Comparison of ENCODE assay signal across 27 mouse cellular contexts in genomic region chr11:29614217-29614924, GRCm38 (mm10).
A peak's percentile ranks its signal among the peaks of the same experiment; 100 is the strongest.
DNase-seq lines count a peak whose midpoint lies in the region; ATAC-seq and TF ChIP-seq lines count a peak whose summit lies in the region.
"Had no signal": no experiment of that assay in that cellular context is flagged by ENCODE, and none has a peak within 500 bp of the region (broad histone marks: within the 10 kb centered on the region; RNA-seq: fewer than 3 reads in every experiment).

No protein-coding gene starts in this region.

- DNase-seq in heart, adult 11 months, result peak; percentile 72
- DNase-seq in urinary bladder, postnatal 14 days (ENCODE audit: low spot score), result peak; percentile 41
- no peak for DNase-seq in urinary bladder, postnatal 4 days (ENCODE audit: low spot score in 2 of 2)
- no peak for DNase-seq in stomach, postnatal 0 days (ENCODE audit: low spot score)
- DNase-seq in adrenal gland, postnatal 36 days, result no peak
- DNase-seq in left cerebral cortex, adult 11 months (ENCODE audit: low spot score), result no peak
- DNase-seq: adrenal gland, adult 8-10 months; cerebellum, adult 11 months; cerebellum, postnatal 10 days; heart, adult 18-20 months; heart, postnatal 4 days; kidney, adult 18-20 months; lung, adult 18-20 months; lung, postnatal 14 days; right cerebral cortex, postnatal 25 days; thymus, postnatal 25 days had no signal

- 0 out of 2 replicates have a peak, but pooled peaks cover 8% of the 10 kb centered on the region for H3K4me1 ChIP-seq in heart, embryonic 12.5 days (replicated peaks)
- peaks cover 3% of the 10 kb centered on the region; the same call in 1 of the 2 replicates for H3K4me1 ChIP-seq in limb, embryonic 13.5 days
- H3K4me1 ChIP-seq in stomach, postnatal 0 days (replicated peaks; ENCODE audit: control insufficient read depth, insufficient read depth), result 0 out of 2 replicates have a peak, but pooled peaks cover 2% of the 10 kb centered on the region
- H3K4me1 ChIP-seq: forebrain, embryonic 12.5 days; hindbrain, embryonic 15.5 days; midbrain, embryonic 15.5 days had no signal

- H3K36me3 ChIP-seq in heart, embryonic 12.5 days, result no peaks in the 10 kb centered on the region
- no peaks in the 10 kb centered on the region for H3K36me3 ChIP-seq in limb, embryonic 13.5 days
- H3K36me3 ChIP-seq in stomach, postnatal 0 days (ENCODE audit: control insufficient read depth, insufficient read depth, low read length), result no peaks in the 10 kb centered on the region
- H3K36me3 ChIP-seq: forebrain, embryonic 12.5 days; heart, embryonic 15.5 days; hindbrain, embryonic 15.5 days; midbrain, embryonic 15.5 days had no signal

- TF ChIP-seq CTCF in stomach, postnatal 0 days (IDR thresholded peaks at IDR 0.05; ENCODE audit: low read depth), result no peak

- ATAC-seq in heart, embryonic 12.5 days (ENCODE audit: insufficient number of reproducible peaks, low FRiP score), result no peak
- ATAC-seq in limb, embryonic 13.5 days (ENCODE audit: low FRiP score, low read depth), result peak; percentile 24; the same call in 1 of the 2 replicates
- peak; percentile 77 for ATAC-seq in stomach, postnatal 0 days (ENCODE audit: low FRiP score, low TSS enrichment)
- ATAC-seq: CD4-positive, CD25-positive, alpha-beta regulatory T cell, adult 4 months; midbrain, embryonic 15.5 days; Patski had no signal

- TF ChIP-seq EP300 in stomach, postnatal 0 days (optimal IDR thresholded peaks at IDR 0.05), result no peak

- no peak overlapping the region for H3K4me3 ChIP-seq in heart, embryonic 12.5 days
- H3K4me3 ChIP-seq in limb, embryonic 13.5 days, result no peak overlapping the region
- H3K4me3 ChIP-seq in stomach, postnatal 0 days (ENCODE audit: low read depth, low read length), result no peak overlapping the region
- H3K4me3 ChIP-seq: forebrain, embryonic 12.5 days; heart, embryonic 15.5 days; hindbrain, embryonic 15.5 days; megakaryocyte, embryonic 14.5 days; midbrain, embryonic 15.5 days; myocyte had no signal

- no peaks in the 10 kb centered on the region for H3K27me3 ChIP-seq in heart, embryonic 12.5 days (replicated peaks)
- no peaks in the 10 kb centered on the region for H3K27me3 ChIP-seq in limb, embryonic 13.5 days
- H3K27me3 ChIP-seq in stomach, postnatal 0 days (ENCODE audit: control insufficient read depth, insufficient read depth, low read length), result no peaks in the 10 kb centered on the region
- H3K27me3 ChIP-seq: forebrain, embryonic 12.5 days; heart, embryonic 15.5 days; hindbrain, embryonic 15.5 days; midbrain, embryonic 15.5 days; Patski had no signal

- no peak overlapping the region for H3K4me2 ChIP-seq in heart, embryonic 12.5 days
- no peak overlapping the region for H3K4me2 ChIP-seq in limb, embryonic 13.5 days (replicated peaks)
- no peak overlapping the region; the same call in 1 of the 2 replicates for H3K4me2 ChIP-seq in stomach, postnatal 0 days (replicated peaks; ENCODE audit: low read depth)
- H3K4me2 ChIP-seq: forebrain, embryonic 12.5 days; heart, embryonic 15.5 days; hindbrain, embryonic 15.5 days; midbrain, embryonic 15.5 days had no signal

- no peak overlapping the region for H3K9ac ChIP-seq in heart, embryonic 12.5 days
- no peak overlapping the region for H3K9ac ChIP-seq in limb, embryonic 13.5 days
- H3K9ac ChIP-seq in stomach, postnatal 0 days (ENCODE audit: low read length), result no peak overlapping the region
- H3K9ac ChIP-seq: forebrain, embryonic 12.5 days; heart, embryonic 15.5 days; hindbrain, embryonic 15.5 days; midbrain, embryonic 15.5 days had no signal

- H3K27ac ChIP-seq in heart, embryonic 12.5 days (ENCODE audit: poor library complexity, severe bottlenecking), result no peak overlapping the region
- no peak overlapping the region for H3K27ac ChIP-seq in limb, embryonic 13.5 days
- H3K27ac ChIP-seq in stomach, postnatal 0 days (replicated peaks), result peak overlapping the region; percentile 65
- H3K27ac ChIP-seq: forebrain, embryonic 12.5 days; heart, embryonic 15.5 days; hindbrain, embryonic 15.5 days; kidney, postnatal 0 days; midbrain, embryonic 15.5 days had no signal

- WGBS in heart, embryonic 12.5 days, result 76% methylated on average over 6 of the region's 6 CpGs
- 74% methylated on average over 6 of the region's 6 CpGs for WGBS in limb, embryonic 13.5 days
- 55% methylated on average over 6 of the region's 6 CpGs for whole genome bisulfite sequencing in stomach, postnatal 0 days

- H3K9me3 ChIP-seq in heart, embryonic 12.5 days (replicated peaks), result no peaks in the 10 kb centered on the region
- no peaks in the 10 kb centered on the region for H3K9me3 ChIP-seq in limb, embryonic 13.5 days
- H3K9me3 ChIP-seq in stomach, postnatal 0 days (ENCODE audit: control insufficient read depth, low read length), result no peaks in the 10 kb centered on the region
- H3K9me3 ChIP-seq: forebrain, embryonic 12.5 days; heart, embryonic 15.5 days; hindbrain, embryonic 15.5 days; megakaryocyte, embryonic 14.5 days; midbrain, embryonic 15.5 days had no signal

Comparison
In these comparisons a context has a peak if more than half of its experiments do, and no peak if none do; other contexts are left out.
1. DNase-seq: peak in heart, adult 11 months (single experiment) and urinary bladder, postnatal 14 days (single experiment); none in urinary bladder, postnatal 4 days (0 of 2), stomach, postnatal 0 days (single experiment), adrenal gland, postnatal 36 days (0 of 2) and left cerebral cortex, adult 11 months (single experiment).